Mouse (Mus musculus) heart, embryonic 10.5 days (tissue): ENCODE data around the gene Atmin. TPM values are rescaled to one million over a fixed set of nuclear protein-coding genes. Genes with fewer than 3 reads are reported as not detected.

Experiments used
- DNase-seq: peaks from one replicate; pipeline ENCODE4 v3.0.0-alpha.2; 2017; ENCODE audit warnings: low spot score
- H3K27ac ChIP-seq: fragments of 300-500 bp; sonication (generic); 2 replicates; pipeline ENCODE4 v1.5.1; 2016; ENCODE audit warnings: mild to moderate bottlenecking
- H3K27me3 ChIP-seq: fragments of 300-500 bp; sonication (generic); 2 replicates; pipeline ENCODE4 v1.6.1; 2016; ENCODE audit warnings: mild to moderate bottlenecking; ENCODE audit not compliant: poor library complexity, insufficient read depth, severe bottlenecking
- H3K36me3 ChIP-seq: fragments of 300-500 bp; sonication (generic); 2 replicates; pipeline ENCODE4 v1.6.1; 2016; ENCODE audit warnings: mild to moderate bottlenecking, moderate library complexity
- H3K4me1 ChIP-seq: fragments of 300-500 bp; sonication (generic); 2 replicates; pipeline ENCODE4 v1.6.1; 2016; ENCODE audit warnings: mild to moderate bottlenecking
- H3K4me3 ChIP-seq: fragments of 300-500 bp; sonication (generic); 2 replicates; pipeline ENCODE4 v1.5.1; 2016; ENCODE audit warnings: mild to moderate bottlenecking, moderate library complexity
- H3K9me3 ChIP-seq: fragments of 300-500 bp; sonication (generic); 2 replicates; pipeline ENCODE4 v1.6.1; 2016; ENCODE audit warnings: mild to moderate bottlenecking, moderate library complexity
- WGBS: fragments of 180-500 bp; shearing (Covaris S2); methylation state at CpG from one replicate; pipeline ENCODE4 v1.1.7; 2016; 5-methylcytosine and 5-hydroxymethylcytosine counted together
- polyA plus RNA-seq: library from polyadenylated mRNA; unstranded; fragments of >200 nt; fragmentation: Nextera tagmentation; extraction: Ambion mirVana; gene quantifications from 2 replicates; pipeline ENCODE4 v1.2.1, GENCODE M21; 2016

Gene Atmin
- polyA plus RNA-seq: 8.6 and 11.2 TPM in 2 replicates

- H3K4me1 ChIP-seq: peaks cover 46% of the 10 kb centered on the region
- H3K9me3 ChIP-seq: no peaks in the 10 kb centered on the region
- peak within 1 kb of the TSS; percentile 98 for H3K4me3 ChIP-seq
- peak within 1 kb of the TSS; percentile 88 for H3K27ac ChIP-seq
- WGBS: 0% methylated on average over 46 of the region's 46 CpGs
- H3K27me3 ChIP-seq: no peaks in the 10 kb centered on the region
- peak; percentile 92 for DNase-seq
- peaks cover 22% of the 10 kb centered on the region for H3K36me3 ChIP-seq
These were observed at the start of gene Atmin for GRCm38 (mm10) chr8:116943161-116943554. Atmin (plus strand) TSS chr8:116943393.

DNA sequence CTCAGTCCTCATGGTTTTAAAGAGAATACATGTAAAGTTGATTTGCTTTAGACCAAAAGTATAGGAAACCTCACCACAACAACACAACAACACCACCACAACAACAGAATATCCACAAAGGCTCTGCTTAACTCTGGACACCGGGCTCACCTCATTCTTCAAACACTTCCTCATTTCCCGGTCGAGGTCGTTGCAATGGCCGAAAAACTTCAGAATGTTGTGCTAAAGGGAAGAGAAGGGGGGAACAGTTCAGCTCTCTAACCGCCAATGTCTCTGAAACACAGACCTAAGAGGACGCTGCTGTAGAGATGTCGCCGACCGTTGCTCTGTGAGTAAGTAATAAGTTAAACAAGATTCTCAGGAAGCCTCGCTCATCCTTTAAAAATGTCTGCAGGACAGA is 49.3 kb upstream of the Atmin start:
- Histone ChIP-seq H3K9me3 (no peaks in the 10 kb centered on the region), H3K27me3 (no peaks in the 10 kb centered on the region), H3K4me1 (no peaks in the 10 kb centered on the region), H3K4me3 (no peak overlapping the region), H3K36me3 (peaks cover 32% of the 10 kb centered on the region), H3K27ac (no peak overlapping the region)
- 91% methylated on average over 11 of the region's 11 CpGs for WGBS
- DNase-seq: no peak

- WGBS: 88% methylated on average over 6 of the region's 6 CpGs
- Histone ChIP-seq H3K36me3 (peaks cover 20% of the 10 kb centered on the region), H3K27me3 (no peaks in the 10 kb centered on the region), H3K4me3 (no peak overlapping the region), H3K27ac (no peak overlapping the region), H3K4me1 (no peaks in the 10 kb centered on the region), H3K9me3 (no peaks in the 10 kb centered on the region)
- DNase-seq: no peak
These were observed 47.7 kb upstream of the Atmin start for GRCm38 (mm10) chr8:116895521-116895920.

- H3K4me1 ChIP-seq: no peaks in the 10 kb centered on the region; the same call in 1 of the 2 replicates
- peaks cover 6% of the 10 kb centered on the region; the same call in 1 of the 2 replicates for H3K9me3 ChIP-seq
- 96% methylated on average over 4 of the region's 4 CpGs for WGBS
- H3K27me3 ChIP-seq: no peaks in the 10 kb centered on the region
- no peak overlapping the region for H3K27ac ChIP-seq
- H3K4me3 ChIP-seq: no peak overlapping the region
- DNase-seq: no peak
- peaks cover 42% of the 10 kb centered on the region for H3K36me3 ChIP-seq
These were observed 38.5 kb upstream of the Atmin start for GRCm38 (mm10) chr8:116904736-116905135.

DNA sequence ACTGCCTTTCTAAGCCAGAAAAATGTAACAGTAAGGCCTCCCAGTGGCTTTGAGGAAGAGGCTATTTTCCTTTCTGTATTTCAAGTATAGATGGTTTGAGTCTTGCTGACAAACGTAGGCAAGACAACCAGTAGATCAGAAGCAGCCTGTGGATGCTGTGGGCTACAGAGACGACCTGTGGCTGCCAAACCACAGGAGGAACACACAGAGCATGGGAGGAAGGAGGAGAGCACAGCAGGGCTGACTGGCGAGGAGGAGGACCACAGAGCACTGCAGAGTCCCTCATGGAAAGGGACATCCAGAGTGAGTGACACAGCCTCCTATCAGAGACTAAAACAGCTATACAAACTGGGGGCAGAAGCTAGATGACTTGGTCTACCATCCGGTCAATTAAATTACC is 37.9 kb upstream of the Atmin start:
- no peak for DNase-seq
- Histone ChIP-seq H3K27me3 (no peaks in the 10 kb centered on the region), H3K4me3 (no peak overlapping the region), H3K4me1 (no peaks in the 10 kb centered on the region; the same call in 1 of the 2 replicates), H3K36me3 (peaks cover 47% of the 10 kb centered on the region), H3K9me3 (peaks cover 6% of the 10 kb centered on the region; the same call in 1 of the 2 replicates), H3K27ac (no peak overlapping the region)
- 84% methylated on average over 4 of the region's 4 CpGs for WGBS

DNA sequence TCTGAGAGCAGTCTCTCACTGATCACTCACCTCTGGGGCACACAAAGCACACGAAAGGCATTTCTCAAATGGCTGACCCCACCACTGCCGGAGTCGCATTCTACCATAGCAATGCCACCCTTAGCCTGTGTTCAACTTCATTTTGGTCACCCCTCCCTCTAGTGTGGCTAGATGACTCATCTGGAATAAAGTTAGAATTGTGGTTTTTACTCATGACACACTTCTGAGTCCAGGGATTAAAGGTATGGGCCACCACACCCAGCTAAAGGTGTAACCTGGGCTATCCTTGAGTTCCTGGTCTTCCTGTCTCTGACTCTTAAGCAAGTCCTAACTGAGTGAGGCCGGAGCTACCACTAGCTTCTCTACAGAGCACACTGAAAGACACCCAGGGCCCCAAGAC is 37.4 kb upstream of the Atmin start:
- DNase-seq: no peak
- WGBS: 92% methylated on average over 4 of the region's 4 CpGs
- Histone ChIP-seq H3K36me3 (peaks cover 53% of the 10 kb centered on the region), H3K27me3 (no peaks in the 10 kb centered on the region), H3K4me1 (no peaks in the 10 kb centered on the region; the same call in 1 of the 2 replicates), H3K4me3 (no peak overlapping the region), H3K9me3 (peaks cover 6% of the 10 kb centered on the region; the same call in 1 of the 2 replicates), H3K27ac (no peak overlapping the region)

DNA sequence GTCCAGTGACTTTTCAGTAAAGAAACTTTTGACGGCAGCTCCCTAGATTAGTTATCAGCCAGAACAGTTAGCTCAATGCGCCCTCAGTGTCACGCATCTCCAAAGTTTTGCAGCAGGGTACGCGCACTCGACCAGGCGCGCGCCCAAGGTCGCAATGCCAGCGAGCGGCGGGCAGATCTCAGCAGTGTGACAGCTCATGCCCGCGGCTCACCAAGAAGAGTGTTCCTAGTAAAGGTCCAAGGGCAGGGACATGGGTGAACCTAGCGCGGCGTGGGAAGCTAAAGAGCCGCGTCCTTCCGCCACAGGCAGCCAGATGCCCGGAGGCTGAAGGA is 22.2 kb upstream of the Atmin start:
- Histone ChIP-seq H3K4me1 (peaks cover 18% of the 10 kb centered on the region; the same call in 1 of the 2 replicates), H3K9me3 (no peaks in the 10 kb centered on the region), H3K27ac (peak overlapping the region; percentile 98), H3K27me3 (no peaks in the 10 kb centered on the region), H3K36me3 (peaks cover 21% of the 10 kb centered on the region), H3K4me3 (peak overlapping the region; percentile 73)
- WGBS: under 1% methylated on average over 22 of the region's 22 CpGs
- no peak for DNase-seq

DNA sequence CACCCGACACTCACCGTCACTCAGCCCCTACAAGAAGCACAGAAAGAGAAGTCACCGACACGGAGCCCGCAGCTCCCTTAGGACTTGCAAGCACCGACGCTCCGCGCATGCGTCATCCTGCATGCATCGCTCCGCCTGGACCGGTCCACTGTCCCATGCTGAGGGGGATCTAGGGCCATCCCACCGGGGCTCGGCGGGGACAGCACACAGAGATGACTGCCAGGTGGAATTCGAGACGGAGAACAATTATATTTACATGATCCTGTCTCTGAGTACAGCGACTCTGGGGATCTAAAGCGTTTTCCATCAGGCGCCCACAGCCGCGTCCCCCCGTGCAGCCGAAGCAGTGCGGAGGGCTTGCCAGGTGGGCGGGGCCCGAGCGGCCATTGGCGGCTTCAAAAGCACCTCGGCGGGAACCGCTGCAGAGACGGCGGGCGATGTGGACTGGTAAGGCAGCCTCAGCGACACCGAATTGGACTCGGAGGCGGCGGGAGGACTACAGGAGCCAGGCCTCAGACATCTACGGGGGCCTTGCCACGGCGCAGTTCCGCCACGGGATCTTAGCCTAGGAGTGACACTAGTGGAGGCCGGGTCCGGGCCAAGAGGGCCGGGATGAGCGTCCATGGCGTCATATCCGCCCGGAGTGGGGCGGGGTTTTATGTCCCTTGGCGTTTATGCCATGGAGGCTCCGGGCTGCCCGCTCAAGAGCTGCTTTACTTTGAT is 21.7 kb upstream of the Atmin start, which contains the start of the genes Cmc2 and Cenpn:
TSS of gene Cmc2 (minus strand) at position 119 of the 723 bp plus-strand sequence.
TSS of gene Cenpn (plus strand) at position 394 of the 723 bp plus-strand sequence.
- H3K9me3 ChIP-seq: no peaks in the 10 kb centered on the region
- H3K27me3 ChIP-seq: no peaks in the 10 kb centered on the region
- peak within 1 kb of the TSS; percentile 73 for H3K4me3 ChIP-seq
- H3K4me1 ChIP-seq: peaks cover 18% of the 10 kb centered on the region; the same call in 1 of the 2 replicates
- peaks cover 21% of the 10 kb centered on the region for H3K36me3 ChIP-seq
- peak within 1 kb of the TSS; percentile 98 for H3K27ac ChIP-seq
- WGBS: under 1% methylated on average over 57 of the region's 57 CpGs
- DNase-seq: peak; percentile 97

DNA sequence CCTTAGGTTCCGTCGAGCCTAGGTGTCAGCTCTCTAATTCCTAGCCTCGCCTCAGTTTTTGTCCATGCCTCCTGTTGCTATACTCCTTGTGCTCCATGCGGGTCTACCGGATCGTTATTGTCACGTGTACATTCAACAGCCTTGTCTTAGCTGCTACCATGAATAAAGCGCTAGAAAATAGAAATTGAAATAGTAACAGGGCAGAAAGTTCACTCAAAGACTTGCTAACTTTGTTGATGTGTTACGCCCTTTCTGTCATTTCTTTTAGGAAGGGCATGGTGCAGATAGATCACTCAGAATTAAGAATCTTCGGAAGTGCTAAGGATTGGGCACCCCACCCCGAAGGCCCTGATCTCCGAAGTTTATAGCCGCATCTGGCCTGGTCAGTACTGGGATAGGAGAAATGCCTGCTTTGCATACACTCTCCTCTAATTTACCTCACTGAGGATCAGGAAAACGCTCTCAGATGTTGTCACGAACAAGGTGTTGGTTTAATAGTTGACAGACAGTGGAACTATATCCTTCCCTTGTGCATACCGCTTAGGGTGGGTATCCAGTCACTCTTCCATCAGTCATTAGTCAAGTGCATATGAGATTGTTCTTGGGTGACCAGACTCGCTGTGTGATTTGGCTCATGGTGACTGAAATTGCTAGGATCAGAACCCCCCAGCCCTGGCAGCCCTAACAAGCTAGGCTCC is 21.0 kb upstream of the Atmin start:
- Histone ChIP-seq H3K4me3 (peak overlapping the region; percentile 73), H3K27ac (peak overlapping the region; percentile 98), H3K36me3 (peaks cover 22% of the 10 kb centered on the region), H3K27me3 (no peaks in the 10 kb centered on the region), H3K9me3 (no peaks in the 10 kb centered on the region), H3K4me1 (peaks cover 18% of the 10 kb centered on the region; the same call in 1 of the 2 replicates)
- no peak for DNase-seq
- 33% methylated on average over 17 of the region's 17 CpGs for WGBS

DNA sequence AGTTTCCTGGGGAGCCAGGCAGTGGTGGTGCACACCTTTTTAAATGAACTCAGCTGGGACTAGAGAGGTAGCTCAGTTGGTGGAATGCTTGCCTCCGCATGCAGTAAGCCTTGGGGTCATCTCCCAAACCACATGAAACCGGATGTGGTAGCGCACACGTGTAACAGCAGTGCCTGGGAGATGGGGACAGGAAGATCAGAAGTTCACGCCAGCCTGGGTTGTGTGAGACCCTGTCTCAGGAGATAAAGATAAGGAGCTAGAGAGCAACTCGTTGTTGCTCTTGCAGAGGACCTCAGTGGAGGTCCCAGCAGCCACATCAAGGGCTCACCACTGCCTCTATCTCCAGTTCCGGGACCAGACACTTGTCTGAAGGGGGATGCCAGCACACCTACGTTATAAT is 19.7 kb upstream of the Atmin start:
- no peak overlapping the region for H3K27ac ChIP-seq

DNA sequence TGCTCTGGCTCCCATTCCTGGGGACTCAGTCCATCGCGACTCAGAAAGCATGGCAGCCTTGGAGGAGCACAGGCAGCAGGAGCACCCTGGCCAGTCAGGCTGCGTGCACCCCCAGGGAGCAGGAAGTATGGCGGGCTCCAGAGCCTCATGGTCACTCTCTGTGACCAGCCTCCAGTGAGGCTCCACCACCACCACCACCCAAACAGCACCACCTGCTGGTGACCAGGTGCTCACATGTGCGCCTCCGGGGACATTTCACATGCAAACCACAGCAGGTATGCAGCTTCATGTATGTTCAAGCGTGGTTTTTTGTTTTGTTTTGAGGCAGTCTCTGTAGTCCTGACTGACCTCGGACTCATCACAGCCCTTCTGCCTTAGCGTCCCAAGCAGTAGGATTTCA is 15.3 kb upstream of the Atmin start:
- peaks cover 72% of the 10 kb centered on the region for H3K36me3 ChIP-seq
- 85% methylated on average over 9 of the region's 9 CpGs for WGBS
- DNase-seq: no peak

More for the DNA sequence above, 19.7 kb upstream of the Atmin start:
- Histone ChIP-seq H3K27me3 (no peaks in the 10 kb centered on the region), H3K36me3 (peaks cover 35% of the 10 kb centered on the region), H3K4me3 (no peak overlapping the region), H3K9me3 (no peaks in the 10 kb centered on the region), H3K4me1 (peaks cover 18% of the 10 kb centered on the region; the same call in 1 of the 2 replicates)
- no peak for DNase-seq
- WGBS: 82% methylated on average over 8 of the region's 8 CpGs

GRCm38 (mm10) chr8:116928588-116928987 is 14.6 kb upstream of the Atmin start:
- Histone ChIP-seq H3K36me3 (peaks cover 79% of the 10 kb centered on the region), H3K4me1 (no peaks in the 10 kb centered on the region), H3K4me3 (no peak overlapping the region), H3K9me3 (no peaks in the 10 kb centered on the region), H3K27me3 (no peaks in the 10 kb centered on the region), H3K27ac (no peak overlapping the region)
- WGBS: 90% methylated on average over 5 of the region's 5 CpGs
- no peak for DNase-seq

More for the DNA sequence above, 15.3 kb upstream of the Atmin start:
- no peak overlapping the region for H3K4me3 ChIP-seq
- H3K27me3 ChIP-seq: no peaks in the 10 kb centered on the region
- peaks cover 2% of the 10 kb centered on the region; the same call in 1 of the 2 replicates for H3K4me1 ChIP-seq
- no peaks in the 10 kb centered on the region for H3K9me3 ChIP-seq
- no peak overlapping the region for H3K27ac ChIP-seq

DNA sequence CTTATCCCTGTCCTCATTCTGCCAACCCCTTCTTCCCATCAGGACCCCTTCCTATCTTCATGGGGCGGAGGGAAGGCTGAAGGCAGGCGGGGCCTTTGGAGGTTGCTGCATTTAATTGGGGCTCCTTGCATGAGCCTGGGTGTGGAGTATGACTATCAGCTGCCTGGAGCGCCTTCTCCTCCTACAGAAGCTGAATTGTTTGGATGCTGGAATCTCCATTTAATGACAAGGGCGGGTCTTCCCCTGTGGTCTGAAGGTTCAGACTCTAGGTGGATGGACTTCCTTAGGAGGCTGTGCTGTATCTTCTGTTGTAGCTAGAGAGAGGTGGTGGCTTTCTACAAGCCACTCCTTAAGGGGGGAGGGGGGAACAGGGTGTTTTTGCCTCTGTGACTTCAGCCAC is 8.2 kb upstream of the Atmin start:
- WGBS: 91% methylated on average over 4 of the region's 4 CpGs
- no peak overlapping the region for H3K4me3 ChIP-seq
- no peaks in the 10 kb centered on the region for H3K9me3 ChIP-seq
- no peaks in the 10 kb centered on the region for H3K27me3 ChIP-seq
- no peak overlapping the region for H3K27ac ChIP-seq
- peaks cover 92% of the 10 kb centered on the region for H3K36me3 ChIP-seq
- H3K4me1 ChIP-seq: no peaks in the 10 kb centered on the region
- DNase-seq: no peak
